Mouse (Mus musculus) neural tube, embryonic 10.5 days (tissue): ENCODE data around the gene Tmem106b.

ENCODE experiments used
- DNase-seq: peaks from one replicate; pipeline ENCODE4 v3.0.0-alpha.2; 2017; ENCODE audit warnings: low spot score; ENCODE audit errors: extremely low spot score

The Tmem106b gene

GRCm38 (mm10) chr6:13069302-13070146, at the start of gene Tmem106b:
TSS of gene Tmem106b (plus strand) at chr6:13069759.
- peak; percentile 97 for DNase-seq

DNA sequence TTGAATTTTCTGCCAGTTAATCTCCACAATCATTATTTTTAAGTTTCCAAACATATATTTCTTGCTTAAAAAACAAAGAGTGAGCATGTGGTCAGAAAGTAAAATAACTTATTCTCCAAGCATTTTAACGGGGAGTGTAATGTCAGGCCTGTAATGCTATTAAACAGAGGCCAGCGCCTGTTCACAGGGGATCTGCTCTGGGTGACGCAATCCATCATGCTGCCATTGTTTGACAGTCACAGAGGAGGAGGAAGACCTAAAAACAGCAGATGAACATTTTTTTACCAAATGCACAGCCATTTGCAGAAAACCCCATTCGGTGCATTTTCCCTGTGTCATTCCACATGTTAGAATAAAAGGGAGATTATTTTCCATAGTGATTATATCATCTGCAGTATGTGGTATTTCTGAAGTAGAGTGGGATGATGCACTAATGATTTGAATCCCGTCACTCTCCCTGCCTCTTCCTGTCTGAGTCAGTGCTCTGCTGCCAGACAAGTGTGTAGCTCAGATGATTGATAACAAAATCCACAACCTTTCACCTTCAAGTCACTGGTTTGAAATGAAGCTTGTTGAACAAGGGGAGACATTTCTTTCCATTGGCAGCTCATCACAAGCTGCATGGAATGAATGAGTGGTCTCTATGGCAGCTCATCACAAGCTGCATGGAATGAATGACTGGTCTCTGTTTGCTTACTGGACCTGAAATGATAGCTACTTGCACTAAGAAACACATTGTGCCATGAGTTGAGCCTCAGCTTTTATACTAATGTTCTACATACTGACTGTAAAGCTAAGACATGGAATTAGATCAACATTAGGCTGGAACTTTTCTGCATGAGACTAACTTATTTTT, 48.1 kb upstream of the Tmem106b start:
- peak; percentile 19 for DNase-seq

GRCm38 (mm10) chr6:13030558-13030957, 39.0 kb upstream of the Tmem106b start:
- DNase-seq, result no peak

DNA sequence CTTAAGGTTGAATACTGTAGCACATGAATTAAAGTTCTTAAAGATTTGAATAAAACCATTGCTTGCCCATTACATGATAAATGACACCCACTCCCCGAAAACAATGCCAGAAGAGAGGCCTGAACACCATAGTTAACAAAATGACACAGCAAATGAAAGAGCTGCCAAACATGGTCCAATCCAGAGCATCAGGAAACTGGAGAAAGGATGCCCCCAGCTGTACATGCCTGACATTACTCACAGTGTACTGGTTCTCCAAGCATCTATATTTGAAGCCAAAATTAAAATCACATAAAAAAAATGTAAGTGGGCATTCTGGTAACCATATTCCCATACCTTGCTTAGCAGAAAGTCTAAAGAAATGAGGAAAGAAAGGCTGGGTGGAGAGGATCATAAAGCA, 38.6 kb upstream of the Tmem106b start:
- no peak for DNase-seq

- no peak for DNase-seq
Measured at GRCm38 (mm10) chr6:13052408-13053200, 17.0 kb upstream of the Tmem106b start.

GRCm38 (mm10) chr6:13061276-13062039, 8.1 kb upstream of the Tmem106b start:
- no peak for DNase-seq

DNA sequence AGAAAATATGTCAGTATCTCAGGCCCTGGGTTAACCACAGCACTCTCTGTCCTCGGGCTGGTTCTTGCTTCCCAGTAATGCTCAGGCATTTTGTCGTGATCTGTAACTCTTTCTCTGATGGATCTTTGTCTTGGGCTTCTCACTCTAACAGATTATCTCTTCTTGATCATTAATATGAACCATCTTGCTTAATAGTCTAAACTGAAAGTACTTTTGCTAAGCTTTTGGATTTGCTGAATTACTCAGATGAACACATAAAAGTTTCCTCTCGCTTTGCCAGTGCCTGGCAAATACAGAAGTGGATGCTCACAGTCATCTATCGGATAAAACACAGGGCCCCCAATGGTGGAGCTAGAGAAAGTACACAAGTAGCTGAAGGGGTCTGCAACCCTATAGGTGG, 7.5 kb upstream of the Tmem106b start:
- no peak for DNase-seq

GRCm38 (mm10) chr6:13062691-13063255, 6.8 kb upstream of the Tmem106b start:
- DNase-seq, result no peak

DNA sequence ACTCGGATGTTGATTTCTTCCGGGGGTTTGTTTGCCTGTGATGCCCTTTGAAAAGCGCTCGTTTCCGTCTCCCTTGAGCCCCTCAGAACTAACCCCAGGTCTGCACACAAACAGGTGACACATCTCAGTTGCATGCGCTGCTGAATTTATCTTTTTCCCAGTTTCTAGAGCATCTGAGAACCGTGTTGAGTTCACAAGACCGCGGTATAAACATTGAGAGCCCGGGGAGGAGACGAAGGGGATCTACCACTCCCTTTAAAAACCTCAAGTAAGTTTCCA, 527 bp downstream of the Tmem106b start:
- DNase-seq, result no peak

DNA sequence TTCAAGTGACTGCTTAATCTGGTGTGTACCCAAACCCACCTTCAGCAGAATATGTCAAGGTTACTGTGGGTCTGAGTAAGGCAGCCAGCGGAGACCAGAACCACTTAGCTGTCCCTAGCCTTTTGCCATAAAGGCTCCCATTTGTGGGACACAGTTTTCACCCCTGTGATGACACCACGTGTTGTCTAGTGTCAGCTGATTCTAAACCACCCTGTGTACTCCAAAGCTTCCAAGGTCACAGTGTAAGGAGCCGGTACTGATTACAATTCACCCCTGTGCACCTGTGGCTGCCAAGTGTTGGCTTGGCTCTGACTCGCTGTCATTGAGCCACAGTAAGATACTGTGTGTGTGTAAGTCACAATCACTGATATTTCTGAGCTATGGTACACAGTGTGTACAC, 926 bp downstream of the Tmem106b start:
- no peak for DNase-seq

GRCm38 (mm10) chr6:13073036-13073435, 3.5 kb downstream of the Tmem106b start:
- no peak for DNase-seq

DNA sequence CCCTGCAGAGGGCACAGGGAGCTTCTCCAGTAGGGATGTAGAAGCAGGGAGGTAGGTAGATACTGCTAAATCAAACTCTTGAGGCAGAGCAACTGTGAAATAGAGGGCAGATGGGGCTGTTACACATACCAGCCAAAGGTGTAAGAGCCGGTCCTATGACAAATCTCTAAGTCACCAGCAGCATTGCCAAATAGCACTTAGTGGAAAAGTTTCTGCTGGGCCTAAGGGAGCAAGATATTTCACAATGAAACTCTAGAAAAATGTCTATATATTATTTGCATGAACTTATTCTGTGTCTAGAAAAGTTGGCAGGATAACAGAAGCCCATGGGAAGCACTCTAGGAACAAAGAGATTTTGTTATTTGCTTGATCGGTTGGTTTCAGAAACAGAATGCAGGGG, 4.3 kb downstream of the Tmem106b start:
- DNase-seq, result no peak

- DNase-seq, result no peak
Measured at GRCm38 (mm10) chr6:13082881-13083280, 13.3 kb downstream of the Tmem106b start.

- no peak for DNase-seq
Measured at GRCm38 (mm10) chr6:13096656-13097435, 27.3 kb downstream of the Tmem106b start.

- DNase-seq, result no peak
Measured at GRCm38 (mm10) chr6:13100137-13100536, 30.6 kb downstream of the Tmem106b start.

DNA sequence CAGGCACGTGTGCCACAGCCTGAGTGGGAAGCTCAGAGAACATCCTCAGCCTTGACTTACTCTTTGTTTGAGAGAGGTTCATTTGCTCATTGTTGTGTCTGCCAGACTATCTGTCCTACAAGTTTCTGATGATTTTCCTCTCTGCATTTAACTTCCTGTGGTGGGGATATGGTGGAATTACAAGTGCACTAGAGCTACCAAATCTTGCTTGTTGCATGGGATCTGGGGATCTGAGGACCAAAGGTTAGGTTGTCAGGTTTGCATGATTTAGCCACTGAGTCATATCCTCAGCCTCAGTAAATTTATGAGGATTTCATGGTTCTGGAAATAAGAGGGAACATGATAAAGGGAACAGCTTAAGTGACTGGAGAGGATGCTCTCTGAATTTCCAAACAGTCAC, 39.1 kb downstream of the Tmem106b start:
- no peak for DNase-seq

- DNase-seq, result no peak
Measured at GRCm38 (mm10) chr6:13137255-13137654, 67.7 kb downstream of the Tmem106b start.
